Mouse (Mus musculus) C2C12 (cell line): Measurements from ENCODE around the gene Pitpnm1. TPM values are rescaled to one million over a fixed set of nuclear protein-coding genes. Genes with fewer than 3 reads are reported as not detected.

Source experiments
- H3K27me3 ChIP-seq: one replicate; pipeline ENCODE4 v1.6.1; 2011; ENCODE audit not compliant: control insufficient read depth, insufficient read depth, insufficient read length
- H3K36me3 ChIP-seq: one replicate; pipeline ENCODE4 v1.6.1; 2011; ENCODE audit not compliant: control insufficient read depth, insufficient read depth
- H3K4me3 ChIP-seq: one replicate; pipeline ENCODE4 v1.5.1; 2011; ENCODE audit warnings: mild to moderate bottlenecking, control low read depth; ENCODE audit not compliant: poor library complexity, insufficient read depth, severe bottlenecking
- H3K79me2 ChIP-seq: one replicate; pipeline ENCODE4 v1.6.1; 2011; ENCODE audit not compliant: control insufficient read depth, insufficient read depth
- H3K79me3 ChIP-seq: one replicate; pipeline ENCODE4 v1.6.1; 2011; ENCODE audit warnings: low read depth, control low read depth
- H3ac ChIP-seq: one replicate; pipeline ENCODE3; 2011; ENCODE audit warnings: low read depth; ENCODE audit not compliant: control insufficient read depth, insufficient read length
- CEBPB ChIP-seq: IDR thresholded peaks from one replicate; pipeline ENCODE4 v1.6.1; 2011; ENCODE audit warnings: low read depth, mild to moderate bottlenecking, control low read depth, moderate library complexity
- CTCF ChIP-seq: IDR thresholded peaks from one replicate; pipeline ENCODE4 v1.5.1; 2011; ENCODE audit not compliant: control insufficient read depth, insufficient read depth, insufficient read length
- FOSL1 ChIP-seq: IDR thresholded peaks from one replicate; pipeline ENCODE4 v1.8.0; 2011; ENCODE audit warnings: mild to moderate bottlenecking, low read length; ENCODE audit not compliant: poor library complexity, insufficient read depth, severe bottlenecking
- MAX ChIP-seq: IDR thresholded peaks from one replicate; pipeline ENCODE4 v1.6.1; 2011; ENCODE audit warnings: mild to moderate bottlenecking, control low read depth
- MYOD1 ChIP-seq: IDR thresholded peaks from one replicate; pipeline ENCODE4 v1.6.1; 2011; ENCODE audit warnings: low read depth; ENCODE audit not compliant: control insufficient read depth, insufficient read length
- MYOG ChIP-seq: IDR thresholded peaks from one replicate; pipeline ENCODE4 v1.6.1; 2011; ENCODE audit not compliant: control insufficient read depth, insufficient read length; ENCODE audit errors: extremely low read depth
- USF1 ChIP-seq: IDR thresholded peaks from one replicate; pipeline ENCODE4 v1.6.1; 2011; ENCODE audit warnings: low read depth, mild to moderate bottlenecking, control low read depth, moderate library complexity
- polyA plus RNA-seq: library from polyadenylated mRNA; unstranded; fragments of >200 nt; fragmentation: generic; extraction: Trizol; gene quantifications from one replicate; pipeline ENCODE4 v1.2.1, GENCODE M21; 2012; ENCODE audit warnings: missing spikeins

The Pitpnm1 gene
- polyA plus RNA-seq, 1 experiment, result 43.1 TPM

DNA sequence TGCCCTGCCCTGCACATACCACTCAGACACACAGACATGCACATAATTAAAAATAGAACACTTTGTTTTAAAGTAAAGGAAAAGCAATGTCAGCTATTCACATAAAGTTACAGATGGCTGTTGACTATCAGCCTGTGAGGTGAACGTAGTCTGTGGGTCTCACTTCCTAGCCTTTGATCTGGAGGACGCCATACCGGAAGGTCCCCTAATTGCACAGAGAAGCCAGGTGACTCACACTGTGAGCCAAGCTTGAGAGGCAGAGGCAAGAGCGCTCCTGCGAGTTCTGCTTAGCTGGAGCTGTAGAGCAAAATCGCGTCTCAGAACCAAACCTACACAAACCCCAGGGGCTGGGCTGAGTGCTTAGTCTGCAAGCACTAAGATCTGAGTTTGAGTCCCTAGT is 6.0 kb upstream of the Pitpnm1 start:
- Histone ChIP-seq H3K36me3 (no peaks in the 10 kb centered on the region), H3ac (no peak overlapping the region), H3K4me3 (no peak overlapping the region), H3K79me3 (no peaks in the 10 kb centered on the region), H3K27me3 (no peaks in the 10 kb centered on the region), H3K79me2 (peaks cover 13% of the 10 kb centered on the region)
- no peak for TF ChIP-seq MAX
- no peak for TF ChIP-seq FOSL1
- TF ChIP-seq USF1, result no peak
- TF ChIP-seq MYOD1, result no peak
- no peak for TF ChIP-seq MYOG
- no peak for TF ChIP-seq CTCF
- TF ChIP-seq CEBPB, result no peak

- no peaks in the 10 kb centered on the region for H3K36me3 ChIP-seq
- no peaks in the 10 kb centered on the region for H3K27me3 ChIP-seq
- peaks cover 13% of the 10 kb centered on the region for H3K79me2 ChIP-seq
- no peak overlapping the region for H3K4me3 ChIP-seq
- no peak overlapping the region for H3ac ChIP-seq
- TF ChIP-seq MYOD1 (peak; percentile 19), CTCF (no peak)
- H3K79me3 ChIP-seq, result no peaks in the 10 kb centered on the region
These were observed 5.5 kb upstream of the Pitpnm1 start for GRCm38 (mm10) chr19:4094348-4094747.

- no peak overlapping the region for H3K4me3 ChIP-seq
- TF ChIP-seq MYOD1 (no peak), USF1 (no peak), MAX (no peak)
- peaks cover 13% of the 10 kb centered on the region for H3K79me2 ChIP-seq
- H3K36me3 ChIP-seq, result no peaks in the 10 kb centered on the region
- H3K79me3 ChIP-seq, result no peaks in the 10 kb centered on the region
- no peaks in the 10 kb centered on the region for H3K27me3 ChIP-seq
- no peak overlapping the region for H3ac ChIP-seq
These were observed 5.0 kb upstream of the Pitpnm1 start for GRCm38 (mm10) chr19:4094774-4095303.

DNA sequence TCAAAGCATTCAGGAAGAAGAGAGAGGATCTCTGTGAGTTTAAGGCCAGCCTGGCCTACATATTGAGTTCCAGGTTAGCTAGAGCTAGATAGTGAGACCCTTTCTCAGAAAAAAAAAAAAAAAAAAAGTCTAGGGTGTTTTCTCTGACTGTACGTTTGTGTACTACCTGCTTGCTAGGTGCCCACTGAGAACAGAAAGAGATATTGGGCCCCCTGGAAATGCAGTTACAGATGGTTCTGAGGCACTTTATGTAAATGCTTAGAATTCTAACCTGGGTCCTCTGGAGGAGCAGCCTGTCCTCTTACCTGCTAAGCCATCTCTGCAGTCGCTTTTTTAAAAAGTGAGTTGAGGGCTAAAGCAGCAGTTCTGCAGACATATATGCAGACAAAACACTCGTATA is 4.0 kb upstream of the Pitpnm1 start:
- Histone ChIP-seq H3K4me3 (no peak overlapping the region), H3K79me2 (peaks cover 21% of the 10 kb centered on the region), H3ac (no peak overlapping the region), H3K36me3 (no peaks in the 10 kb centered on the region), H3K27me3 (no peaks in the 10 kb centered on the region), H3K79me3 (peaks cover 3% of the 10 kb centered on the region)
- TF ChIP-seq CTCF (no peak), MAX (no peak), FOSL1 (no peak), MYOG (no peak), MYOD1 (no peak), CEBPB (no peak), USF1 (no peak)

- peaks cover 32% of the 10 kb centered on the region for H3K79me2 ChIP-seq
- peaks cover 9% of the 10 kb centered on the region for H3K79me3 ChIP-seq
- H3K36me3 ChIP-seq, result peaks cover 2% of the 10 kb centered on the region
- H3ac ChIP-seq, result peak within 1 kb of the TSS; percentile 72
- TF ChIP-seq CTCF (no peak), FOSL1 (no peak), CEBPB (no peak)
- H3K4me3 ChIP-seq, result peak within 1 kb of the TSS; percentile 55
- no peaks in the 10 kb centered on the region for H3K27me3 ChIP-seq
These were observed 3.0 kb upstream of the Pitpnm1 start, which contains the start of gene Cdk2ap2 for GRCm38 (mm10) chr19:4096642-4097440. TSS of gene Cdk2ap2 (plus strand) at chr19:4097182.

DNA sequence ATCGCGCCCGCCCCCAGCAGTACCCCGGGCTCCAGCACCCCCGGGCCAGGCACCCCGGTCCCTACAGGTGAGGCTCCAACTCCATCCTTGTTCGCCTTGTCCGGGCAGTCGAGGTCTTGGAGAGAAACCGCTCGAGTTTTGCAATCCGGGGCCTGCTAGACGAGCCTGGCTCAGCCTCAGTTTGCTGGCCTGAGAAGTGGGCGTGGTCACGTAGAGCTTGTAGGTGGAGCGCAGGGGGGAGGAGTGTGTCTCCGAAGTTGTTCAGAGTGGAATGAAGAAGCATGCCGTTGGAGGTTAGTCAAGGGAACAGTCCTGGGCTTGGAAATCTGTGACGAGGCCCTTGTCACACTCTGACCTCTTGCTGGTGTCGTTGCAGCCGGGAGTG is 2.4 kb upstream of the Pitpnm1 start:
- Histone ChIP-seq H3K4me3 (peak overlapping the region; percentile 46), H3K36me3 (peaks cover 7% of the 10 kb centered on the region), H3K79me2 (peaks cover 36% of the 10 kb centered on the region), H3K79me3 (peaks cover 9% of the 10 kb centered on the region), H3ac (peak overlapping the region; percentile 72), H3K27me3 (no peaks in the 10 kb centered on the region)
- TF ChIP-seq MAX, result no peak
- TF ChIP-seq CEBPB, result peak; percentile 47
